Mouse (Mus musculus) embryonic fibroblast, embryonic 13.5 days (primary cell): ENCODE measurements at regions not wholly inside any gene's neighbourhood (a gene's known extent, or its start where the extent isn't known, plus 50 kb on each side); places are given as distances from the start of the nearest gene placed in this dataset.

Experiments used
- CTCF ChIP-seq: IDR thresholded peaks from 2 replicates; pipeline ENCODE4 v1.5.1; 2011; ENCODE audit warnings: mild to moderate bottlenecking, control low read depth, low read length, moderate library complexity, borderline replicate concordance; ENCODE audit not compliant: insufficient read depth
- POLR2A ChIP-seq: IDR thresholded peaks from 2 replicates; pipeline ENCODE4 v1.6.1; 2011; ENCODE audit warnings: low read depth, mild to moderate bottlenecking, control low read depth, low read length, moderate library complexity

DNA sequence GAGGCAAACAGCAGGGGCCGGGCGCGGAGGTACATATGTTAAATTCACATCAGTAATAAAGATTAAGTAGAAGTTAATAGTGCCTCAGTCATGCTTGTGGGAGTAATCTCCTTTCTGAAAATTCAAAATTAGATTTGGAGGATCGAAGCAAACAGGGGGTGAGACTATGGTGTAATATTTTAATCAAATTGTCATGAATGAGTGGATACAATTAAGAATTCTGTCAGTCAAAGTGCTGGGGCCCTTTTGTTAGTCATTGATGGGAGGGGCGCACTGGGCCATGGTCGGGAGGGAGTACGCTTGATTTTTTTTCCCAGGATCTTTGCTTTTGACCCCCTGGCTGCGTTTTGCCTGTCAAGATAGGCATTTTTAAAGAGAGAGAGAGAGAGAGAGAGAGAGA is 163.2 kb downstream of the Vrk1 start:
- TF ChIP-seq POLR2A (no peak), CTCF (no peak)
